Mouse (Mus musculus) forelimb bud, embryonic 11.5 days (tissue): ENCODE results near the gene Acvrl1.

Experiments
- DNase-seq: peaks from one replicate; pipeline ENCODE4 v3.0.0-alpha.2; 2012; ENCODE audit warnings: low read depth, low spot score

The Acvrl1 gene

DNA sequence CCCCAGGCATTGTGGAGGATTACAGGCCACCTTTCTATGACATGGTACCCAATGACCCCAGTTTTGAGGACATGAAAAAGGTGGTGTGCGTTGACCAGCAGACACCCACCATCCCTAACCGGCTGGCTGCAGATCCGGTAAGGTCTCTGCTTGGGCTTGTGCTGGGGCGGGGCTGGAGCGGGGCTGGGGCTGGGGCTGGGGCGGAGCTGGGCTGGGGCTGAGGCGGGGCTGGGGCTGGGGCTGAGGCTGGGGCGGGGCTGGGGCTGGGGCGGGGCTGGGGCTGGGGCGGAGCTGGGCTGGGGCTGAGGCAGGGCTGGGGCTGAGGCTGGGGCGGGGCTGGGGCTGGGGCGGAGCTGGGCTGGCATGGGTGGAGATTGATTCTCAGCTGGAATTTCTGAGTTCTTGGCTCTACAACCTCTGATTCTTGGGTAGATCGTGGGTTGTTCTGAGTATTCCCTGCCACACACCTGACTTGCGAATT, 12.8 kb downstream of the Acvrl1 start:
- DNase-seq = no peak

DNA sequence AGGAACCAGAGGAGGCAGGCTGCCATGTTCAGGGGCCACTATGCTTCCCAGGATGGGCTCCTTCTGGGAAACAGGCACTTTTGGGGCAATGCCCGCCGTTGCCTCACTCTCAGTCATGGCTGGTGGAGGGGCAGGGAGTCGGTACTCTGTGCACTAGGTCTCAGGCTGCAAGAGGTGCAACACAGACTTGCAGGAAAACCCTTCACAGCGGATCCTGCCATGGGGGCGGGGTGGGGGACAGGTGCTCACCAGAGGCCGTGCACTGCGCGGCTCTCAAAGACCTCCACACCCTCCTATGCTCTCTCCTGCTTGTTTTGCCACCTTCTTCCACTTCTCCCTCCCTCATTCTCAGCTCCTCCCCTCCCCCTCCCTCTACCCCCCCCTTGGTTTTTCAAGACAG, 14.3 kb downstream of the Acvrl1 start:
- DNase-seq = no peak

DNA sequence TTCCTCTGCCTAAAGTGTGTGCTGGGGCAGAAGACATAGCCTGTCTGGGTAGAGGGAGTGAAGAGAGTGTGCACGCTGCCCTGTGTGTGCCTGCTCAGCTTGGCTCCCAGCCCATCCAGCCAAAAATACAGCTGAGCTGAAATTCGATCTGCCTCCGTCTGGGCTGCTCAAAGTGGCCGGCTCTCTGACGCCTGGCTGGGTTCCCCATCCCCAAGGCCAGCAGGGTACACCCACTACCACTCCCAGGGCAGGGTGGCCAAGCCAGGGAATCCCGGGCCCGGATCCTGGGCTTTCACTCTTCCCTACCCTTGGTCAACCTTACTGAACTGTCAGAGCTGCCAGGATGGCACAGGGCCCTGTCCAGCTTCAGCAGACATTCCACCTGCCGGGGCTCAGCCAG, 15.2 kb downstream of the Acvrl1 start:
- peak; percentile 47 for DNase-seq

DNA sequence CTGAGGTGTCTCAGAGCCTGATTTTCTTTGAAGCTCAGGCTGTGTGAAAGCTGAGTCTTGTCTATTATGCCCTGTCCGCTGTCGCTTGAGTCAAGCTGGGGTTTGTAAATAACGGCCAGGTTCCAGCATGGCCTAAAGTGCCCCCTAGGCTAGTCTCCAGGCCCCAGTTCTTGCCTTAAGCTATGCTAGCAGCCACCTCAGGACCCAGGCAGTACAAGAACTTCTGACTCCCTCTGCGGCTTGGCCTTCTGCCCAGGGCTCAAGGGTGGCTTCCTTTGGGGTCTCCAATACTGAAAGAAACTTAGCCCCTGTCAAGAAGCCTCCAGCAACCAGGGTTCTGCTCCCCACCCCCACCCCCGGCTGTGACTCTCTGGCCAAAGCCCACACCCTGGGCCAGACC, 15.9 kb downstream of the Acvrl1 start:
- DNase-seq = no peak

DNA sequence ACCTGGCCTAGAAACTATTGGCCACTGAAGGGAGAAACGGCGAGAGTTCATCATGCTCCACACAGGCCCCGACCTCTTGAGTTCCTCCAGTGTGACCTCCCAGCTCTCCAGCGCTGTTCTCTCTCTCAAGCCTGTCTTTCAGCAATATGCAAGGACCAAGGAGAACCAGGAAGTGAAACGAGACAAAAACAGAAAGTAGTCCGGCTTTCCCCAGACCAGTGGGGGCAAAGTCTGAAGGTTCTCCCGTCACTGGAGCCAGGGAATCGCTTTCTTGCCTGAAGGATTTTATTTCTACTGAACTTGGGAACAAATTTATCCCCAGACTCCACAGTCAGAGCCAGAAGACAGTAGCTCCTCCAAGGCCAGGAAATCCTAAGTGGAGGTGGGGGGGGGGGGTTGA, 16.5 kb downstream of the Acvrl1 start:
- DNase-seq = no peak

DNA sequence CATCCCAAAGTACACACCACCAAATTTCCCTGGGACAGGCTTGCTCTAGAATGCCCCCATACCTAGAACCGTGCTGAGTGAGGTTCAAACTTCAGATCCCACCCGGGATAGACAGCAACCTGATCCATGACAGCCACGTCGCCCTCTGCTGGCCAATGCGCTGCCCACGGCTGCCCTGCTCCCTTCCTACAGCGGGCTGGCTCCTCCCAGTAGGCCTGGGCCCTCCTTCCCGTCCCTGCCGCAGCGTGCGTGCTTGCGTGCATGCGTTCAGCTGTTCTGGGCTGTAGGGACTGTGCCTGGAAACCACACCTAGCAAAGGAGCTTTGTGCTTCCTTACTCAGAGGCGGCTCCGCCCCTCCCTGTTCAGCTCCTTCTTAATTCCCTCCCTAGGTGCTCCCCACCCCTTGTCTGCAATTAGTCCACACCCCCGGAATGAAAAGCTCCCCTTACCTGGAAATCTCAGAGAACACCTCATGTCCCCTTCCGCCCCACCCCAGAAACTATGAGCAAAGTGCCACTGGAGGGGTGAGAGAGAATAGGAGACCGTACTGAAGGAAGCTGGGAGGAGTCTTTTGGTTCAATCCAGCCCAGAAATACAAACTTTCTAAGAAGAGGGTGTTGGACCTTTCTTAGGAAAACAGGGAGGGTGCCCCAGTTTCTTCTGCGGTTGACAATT, 17.2 kb downstream of the Acvrl1 start:
- peak; percentile 93 for DNase-seq

DNA sequence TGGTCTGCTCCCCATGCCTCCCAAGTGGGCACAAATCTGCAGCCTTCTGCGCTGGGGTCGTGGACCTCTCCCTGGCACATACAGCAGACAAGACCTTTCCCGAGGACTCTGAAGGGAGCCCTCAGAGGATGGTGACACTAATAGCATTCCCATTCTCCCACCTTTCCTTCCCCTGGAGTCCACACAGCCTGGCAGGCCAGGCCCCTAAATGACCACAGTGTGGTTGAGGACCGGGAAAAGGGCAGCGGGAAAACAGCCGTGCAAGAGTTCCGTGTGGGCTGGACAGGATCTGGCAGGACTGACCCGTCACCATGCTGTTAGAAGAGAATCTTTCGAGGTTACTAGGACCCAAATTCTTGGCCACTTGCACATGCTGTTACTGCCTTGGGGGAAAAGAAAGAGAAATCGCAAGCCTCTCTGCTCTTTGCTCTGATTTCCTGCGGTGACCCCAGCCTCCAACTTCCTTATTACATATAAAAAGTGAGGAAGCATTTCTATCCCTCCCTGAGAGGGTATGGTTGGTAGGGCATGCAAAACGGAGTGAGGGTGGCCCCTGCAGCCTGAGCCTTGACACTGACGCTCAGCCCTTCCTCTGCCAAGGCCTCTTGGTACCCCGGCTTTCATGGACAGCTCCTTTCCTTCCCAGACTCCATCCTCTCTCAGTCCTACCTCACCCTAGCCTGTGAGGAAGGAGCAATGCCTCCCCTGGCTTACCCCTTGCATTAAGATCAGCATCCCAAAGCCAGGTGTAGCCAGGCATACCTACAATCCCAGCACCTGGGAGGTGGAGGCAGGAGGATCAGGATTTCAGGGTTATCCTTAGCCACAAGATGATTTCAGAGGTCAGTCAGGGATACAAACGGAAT, 18.0 kb downstream of the Acvrl1 start:
- no peak for DNase-seq

DNA sequence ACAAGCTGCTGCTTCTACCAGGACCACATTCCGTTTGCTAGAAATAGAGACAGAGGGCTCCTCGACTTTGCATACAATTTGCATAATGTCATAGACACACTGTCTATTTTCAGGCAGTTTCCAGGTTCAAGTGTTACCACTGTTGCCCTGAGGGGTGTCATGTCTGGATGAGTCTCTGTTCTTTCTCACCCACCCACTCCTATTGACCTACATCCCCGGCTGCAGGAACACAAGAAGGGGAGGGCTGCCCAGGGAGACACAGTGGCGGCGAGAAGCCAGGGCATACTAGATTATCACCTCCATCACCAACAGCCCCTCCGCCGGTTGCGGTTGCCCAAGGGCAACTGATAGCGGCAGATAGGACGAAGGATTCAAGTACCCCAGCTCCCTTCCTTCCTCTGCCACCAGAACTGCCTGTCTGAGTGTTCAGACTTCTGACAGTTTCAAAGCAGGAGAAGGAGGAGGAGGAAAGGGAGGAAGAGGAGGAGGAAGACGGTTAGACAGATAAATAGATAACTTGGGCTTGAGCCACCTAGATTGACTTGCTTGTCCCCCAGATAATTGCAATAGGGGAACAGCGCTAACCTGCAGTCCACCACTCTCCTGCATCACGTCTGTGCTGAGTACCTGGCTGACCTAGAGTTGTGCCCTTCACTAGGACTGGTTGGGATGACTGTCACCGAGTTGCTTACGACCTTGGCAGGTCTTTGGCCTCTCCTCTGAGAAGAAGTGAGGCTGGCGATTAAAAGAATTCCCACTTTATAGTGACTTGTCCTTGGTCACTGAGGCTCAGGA, 19.0 kb downstream of the Acvrl1 start:
- no peak for DNase-seq

DNA sequence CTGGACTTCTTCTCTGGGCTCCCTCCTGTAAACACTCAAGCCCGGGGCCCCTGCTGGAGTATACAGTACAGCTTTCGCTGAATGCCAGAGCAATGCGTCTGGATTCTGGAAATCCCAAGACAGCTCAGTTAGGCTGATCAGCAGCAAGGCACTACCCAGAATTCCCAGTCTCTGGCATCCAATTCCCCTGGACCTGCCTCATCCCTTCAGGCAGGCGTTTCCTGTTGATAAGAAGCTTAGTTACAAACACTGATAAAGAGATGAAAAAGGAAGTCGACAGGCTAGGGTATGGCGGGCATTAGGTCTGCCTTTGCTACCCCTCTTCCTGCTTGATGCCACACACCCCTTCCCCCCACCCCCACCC, 19.6 kb downstream of the Acvrl1 start:
- DNase-seq = no peak

DNA sequence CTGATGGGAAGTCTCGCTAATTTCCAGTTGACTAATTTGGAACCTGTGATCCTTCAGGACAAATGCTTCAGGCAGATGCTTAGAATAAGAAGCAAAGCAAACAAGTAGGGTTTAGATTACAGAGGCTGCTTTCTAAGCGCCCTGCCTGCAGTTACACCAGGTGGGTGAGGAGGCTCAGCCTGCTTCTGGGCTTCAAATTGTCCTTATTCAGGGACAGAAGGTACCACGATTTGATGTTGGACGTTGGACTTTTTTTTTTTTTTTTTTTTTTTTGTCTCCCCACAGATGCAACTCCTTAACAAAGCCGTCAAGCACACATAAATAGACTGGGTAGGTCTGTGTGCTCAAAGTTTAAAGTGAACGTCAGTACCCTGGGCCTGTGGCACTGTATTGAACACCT, 20.3 kb downstream of the Acvrl1 start:
- no peak for DNase-seq

DNA sequence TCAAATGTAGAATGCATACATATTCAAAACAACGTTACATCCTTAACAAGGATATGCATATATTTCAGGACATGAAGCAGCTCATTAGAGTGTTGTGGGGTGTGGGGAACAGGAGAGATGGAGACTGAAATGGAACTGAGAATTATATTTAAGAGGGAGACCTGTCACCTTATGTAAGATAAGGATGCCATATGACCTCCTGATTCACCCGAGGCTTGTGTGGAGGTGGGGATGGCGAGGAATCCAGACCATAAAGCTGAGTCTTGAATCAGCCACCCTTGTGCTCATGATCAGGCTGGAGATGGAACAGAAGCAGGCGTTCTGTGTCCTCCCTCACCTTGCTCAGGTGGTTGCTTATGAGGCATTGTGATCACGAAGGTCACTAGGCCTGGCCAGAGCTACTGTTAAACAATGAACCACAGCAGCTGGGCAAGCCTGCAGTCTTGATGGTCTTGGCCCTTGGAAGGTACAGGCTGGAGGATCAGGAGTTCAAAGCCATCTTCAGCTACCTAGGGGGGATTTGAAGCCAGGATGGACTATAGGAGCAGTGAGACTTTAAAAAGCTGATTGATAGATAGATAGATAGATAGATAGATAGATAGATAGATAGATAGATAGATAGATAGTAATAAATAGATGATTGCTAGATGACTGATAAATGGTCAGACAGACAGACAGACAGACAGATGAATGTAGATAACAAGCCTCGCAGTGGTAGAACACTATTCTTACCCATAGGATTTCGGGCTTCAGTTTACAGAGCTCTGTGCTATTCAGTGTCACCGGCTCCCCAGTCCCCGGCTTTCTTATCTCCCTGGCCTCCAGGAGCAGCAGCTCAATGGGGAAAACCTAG, 23.3 kb downstream of the Acvrl1 start:
- no peak for DNase-seq

DNA sequence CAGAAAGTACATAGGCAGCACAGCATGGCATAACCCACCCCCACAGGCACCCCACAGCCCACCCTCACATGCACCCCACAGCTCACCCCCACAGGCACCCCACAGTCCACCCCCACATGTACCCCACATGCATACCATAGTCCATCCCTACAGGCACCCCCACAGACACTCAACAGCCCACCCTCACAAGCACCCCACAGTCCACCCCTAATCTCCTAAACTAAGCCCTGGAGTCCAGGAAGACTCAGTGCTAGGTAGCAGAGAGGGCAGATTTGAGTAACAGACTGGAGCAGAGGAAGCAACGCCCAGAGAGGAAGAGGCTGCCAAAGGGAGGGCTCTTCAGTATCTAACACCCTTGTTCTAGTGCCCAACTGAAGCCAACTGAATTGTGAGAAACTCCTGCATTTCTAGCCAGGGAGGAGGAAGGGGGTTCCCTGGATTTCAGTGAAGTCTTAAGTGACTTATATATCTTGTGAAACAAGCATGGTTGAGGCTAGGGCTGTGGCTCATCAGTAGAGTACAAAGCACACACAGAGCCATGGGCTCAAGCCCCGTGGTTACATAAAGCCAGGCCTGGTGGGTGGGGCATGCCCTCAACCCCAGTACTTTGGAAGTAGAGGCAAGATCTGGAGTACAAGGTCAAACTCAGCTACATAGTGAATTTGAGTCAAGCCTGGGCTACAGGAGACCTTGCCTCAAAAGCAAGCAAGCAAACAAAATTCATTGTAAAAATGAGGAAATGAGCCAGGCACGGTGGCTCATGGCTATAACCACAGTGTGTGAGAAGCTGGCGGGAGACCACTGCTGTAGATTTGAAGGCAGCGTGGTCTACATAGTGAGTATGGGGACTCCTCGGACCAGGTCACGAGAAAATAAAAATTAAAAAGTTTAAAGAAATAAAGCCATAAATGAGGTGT, 26.6 kb downstream of the Acvrl1 start:
- DNase-seq = no peak

DNA sequence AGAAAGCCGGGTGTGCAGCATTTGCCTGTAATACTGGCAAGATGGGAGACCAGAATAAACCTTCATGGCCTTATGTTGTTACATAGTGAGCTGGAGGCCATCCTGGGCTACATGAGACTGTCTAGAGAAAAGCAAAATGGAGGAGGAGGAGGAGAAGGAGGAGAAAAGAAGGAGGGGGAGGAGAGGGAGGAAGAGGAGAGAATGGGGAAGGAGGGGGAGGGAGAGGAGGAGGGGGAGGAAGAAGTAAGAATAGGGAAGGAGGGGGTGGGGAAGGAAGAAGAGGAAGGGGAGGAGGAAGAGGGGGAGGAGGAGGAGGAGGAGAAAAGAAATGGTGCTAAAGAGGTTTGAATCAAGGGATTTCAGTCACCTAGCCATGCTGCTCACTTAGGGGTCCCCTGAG, 31.8 kb downstream of the Acvrl1 start:
- DNase-seq = no peak

DNA sequence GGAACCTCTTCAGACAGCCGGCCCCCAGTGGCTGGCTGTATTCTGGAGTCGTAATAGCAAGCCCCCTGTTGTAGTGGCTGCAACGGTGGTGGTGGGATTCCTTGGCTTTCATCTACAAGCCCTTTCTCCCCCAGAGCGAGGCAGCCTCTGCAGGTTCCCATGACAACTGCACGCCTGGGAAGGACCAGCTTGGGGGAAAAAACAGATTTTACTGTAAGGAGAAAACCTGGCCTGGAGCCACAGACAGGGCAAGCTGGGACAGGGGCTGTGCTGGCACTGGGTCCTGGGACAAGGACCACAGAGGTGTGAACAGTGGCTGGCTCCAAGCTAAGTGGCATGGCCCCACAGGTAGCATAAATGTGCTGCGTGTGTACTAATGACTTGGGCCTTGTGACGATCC, 32.3 kb downstream of the Acvrl1 start:
- DNase-seq = peak; percentile 67

DNA sequence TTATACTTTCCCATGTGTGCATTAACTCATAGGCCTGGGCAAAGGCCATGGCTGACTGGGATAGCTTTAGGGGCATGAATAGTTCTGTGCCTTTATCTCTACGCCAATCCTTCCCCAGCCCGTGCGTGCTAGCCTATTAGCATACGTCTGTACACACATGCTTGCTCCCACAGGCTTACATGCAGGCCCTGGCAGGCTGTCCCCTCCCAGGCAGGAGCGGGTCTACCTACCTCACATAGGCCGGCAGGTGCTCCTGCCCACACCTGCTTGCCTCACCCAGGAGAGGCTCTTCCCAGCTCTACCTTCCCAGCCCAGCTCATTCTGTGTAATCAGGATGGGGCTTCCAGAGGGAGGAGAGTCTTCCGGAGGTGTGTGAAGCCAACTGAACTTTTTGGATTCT, 33.2 kb downstream of the Acvrl1 start:
- no peak for DNase-seq

DNA sequence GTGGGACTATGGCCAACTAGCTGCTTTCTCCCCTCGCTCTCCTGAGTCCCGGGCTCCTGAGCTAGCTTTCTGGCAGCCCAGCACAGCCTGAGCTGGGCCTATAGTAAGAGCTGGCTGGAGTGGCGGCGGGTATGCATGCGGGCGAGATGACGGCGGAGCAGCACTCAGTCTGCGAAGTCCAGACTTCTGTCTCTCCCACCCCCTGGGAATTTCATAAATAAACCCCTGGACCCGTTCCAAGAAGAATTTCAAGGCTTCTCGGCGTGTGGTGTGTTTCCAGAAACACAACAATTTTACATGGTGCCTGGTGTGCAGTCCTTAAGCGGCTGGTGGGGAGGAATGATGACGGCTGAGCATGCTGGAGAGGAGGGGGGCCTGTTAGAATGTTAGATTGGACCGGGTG, 34.7 kb downstream of the Acvrl1 start:
- DNase-seq = no peak

DNA sequence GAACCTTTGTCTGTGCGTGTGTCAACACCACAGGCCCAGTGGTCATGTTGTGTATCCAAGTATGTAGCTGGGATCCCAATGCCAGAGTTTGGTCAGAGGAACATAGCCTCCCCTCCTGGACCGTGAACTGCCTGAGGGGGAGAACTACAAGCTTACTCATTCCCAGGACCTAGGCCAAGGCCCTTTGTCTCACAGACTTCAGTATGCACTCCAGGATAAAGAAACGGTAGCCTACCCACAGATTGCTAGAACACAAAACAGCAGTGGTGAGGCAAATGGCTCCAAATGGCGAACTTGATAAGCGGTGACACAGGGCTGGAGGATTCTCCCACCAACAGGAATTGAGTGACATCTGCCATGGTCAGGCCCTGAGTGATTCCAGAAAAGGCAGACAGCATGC, 35.5 kb downstream of the Acvrl1 start:
- no peak for DNase-seq

DNA sequence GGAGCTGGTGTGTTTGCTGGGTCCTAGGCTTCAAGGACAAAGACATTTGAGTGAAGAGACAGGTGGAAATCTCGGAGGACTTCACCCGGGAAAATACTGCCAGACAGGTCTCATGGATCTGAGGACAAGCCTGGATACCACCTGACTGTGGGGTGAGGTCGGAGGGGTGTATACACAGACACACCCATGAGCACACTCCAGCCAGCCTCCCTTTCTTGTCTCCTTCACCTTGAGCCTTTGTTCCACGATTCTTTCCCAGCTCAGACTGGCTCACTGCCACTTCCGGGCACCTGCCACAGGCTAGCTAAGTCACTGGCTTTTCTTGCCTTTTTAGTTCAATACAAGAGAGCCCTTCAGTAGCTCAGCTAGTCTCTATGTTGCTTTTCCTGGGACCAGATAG, 36.0 kb downstream of the Acvrl1 start:
- no peak for DNase-seq

DNA sequence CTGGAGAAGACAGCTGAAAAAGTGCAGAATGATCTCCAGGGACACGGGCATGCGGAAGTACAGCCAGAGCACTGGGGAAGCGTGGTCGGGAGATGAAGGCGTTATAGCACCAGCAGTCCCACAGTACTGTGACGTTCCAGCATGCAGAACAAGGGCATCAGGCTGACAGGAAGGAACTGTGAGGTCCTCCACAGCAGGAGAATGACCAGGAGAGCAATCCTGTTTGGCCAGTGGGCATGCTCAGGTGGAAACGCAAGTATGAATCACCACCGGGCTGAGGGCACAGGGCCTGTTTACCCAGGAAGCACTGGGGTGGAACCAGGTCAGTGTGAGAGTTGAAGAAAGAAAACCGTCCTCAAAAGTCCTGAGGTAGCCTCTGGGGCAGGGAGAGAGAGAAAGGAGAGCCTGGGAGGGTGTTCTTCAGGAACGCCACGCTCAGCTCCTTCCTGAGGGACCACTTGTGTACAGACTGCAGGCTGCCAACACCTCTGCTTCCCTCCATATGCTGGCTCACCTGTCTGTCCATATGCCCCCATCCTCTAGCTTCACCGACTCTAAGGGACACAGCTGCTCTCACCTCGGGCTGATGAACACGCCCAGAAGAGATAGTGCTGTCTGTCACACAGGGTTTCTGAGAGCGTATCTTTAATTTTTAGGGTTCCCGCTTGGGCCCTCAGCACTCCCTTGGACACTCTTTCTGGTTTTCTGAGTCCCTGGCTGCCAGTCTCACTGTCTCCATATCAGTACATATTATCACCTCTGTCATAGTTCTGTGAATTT, 37.5 kb downstream of the Acvrl1 start:
- no peak for DNase-seq

DNA sequence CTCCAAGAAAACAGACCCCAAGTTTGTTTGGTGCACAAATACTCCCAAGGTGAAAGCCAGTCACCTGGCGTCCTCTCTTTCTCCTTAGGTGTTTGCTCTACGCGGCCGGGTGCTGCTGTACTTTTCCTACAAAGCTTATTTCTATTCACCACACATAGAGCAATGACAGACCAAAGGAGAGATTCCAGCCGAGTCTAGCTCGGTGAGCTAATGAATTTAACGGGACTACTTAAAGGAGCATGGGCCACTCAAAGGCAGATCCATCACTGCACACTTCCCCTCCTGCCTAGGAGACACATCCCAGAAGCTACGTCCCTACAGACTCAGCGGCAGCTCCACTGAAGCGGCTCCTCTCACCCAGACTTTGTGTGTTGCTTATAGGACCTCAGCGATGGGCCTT, 39.2 kb downstream of the Acvrl1 start:
- no peak for DNase-seq
